Mouse (Mus musculus) gastrocnemius, adult 8-10 months (tissue): ENCODE data around the gene Tmem248. TPM values are rescaled to one million over a fixed set of nuclear protein-coding genes. Genes with fewer than 3 reads are reported as not detected.
"Not testable (repeated sequence)": the region's sequence is repeated elsewhere in the genome, so short reads cannot be mapped to it uniquely, and the experiment has no call there.

Experiments
- DNase-seq, 2 experiments: peaks; one replicate each; pipeline ENCODE4 v3.0.0; 2022; ENCODE audit warnings: low spot score in 2 of 2
- total RNA-seq, 4 experiments: library from RNA; stranded (reverse); gene quantifications; 2 replicates each; pipeline ENCODE4 v1.2.4; 2022

Tmem248 gene
- total RNA-seq, 4 experiments from 2014 or later = 52.7 to 61.0 (median 55.8) TPM

- not testable (repeated sequence) for DNase-seq
These were observed 39.1 kb downstream of the Tmem248 start for GRCm38 (mm10) chr5:130255799-130256525.

- peak; percentile 91 to 93 for DNase-seq
These were observed 39.9 kb downstream of the Tmem248 start for GRCm38 (mm10) chr5:130256678-130257271.

GRCm38 (mm10) chr5:130257303-130257702 is 40.4 kb downstream of the Tmem248 start:
- no peak for DNase-seq

GRCm38 (mm10) chr5:130263454-130263853 is 46.6 kb downstream of the Tmem248 start:
- no peak for DNase-seq

GRCm38 (mm10) chr5:130264433-130265005 is 47.6 kb downstream of the Tmem248 start:
- DNase-seq = no peak

GRCm38 (mm10) chr5:130266651-130267050 is 49.8 kb downstream of the Tmem248 start:
- no peak for DNase-seq

GRCm38 (mm10) chr5:130267316-130267715 is 50.4 kb downstream of the Tmem248 start:
- DNase-seq = no peak

- no peak for DNase-seq
These were observed 52.1 kb downstream of the Tmem248 start for GRCm38 (mm10) chr5:130268976-130269375.

GRCm38 (mm10) chr5:130272344-130272743 is 55.5 kb downstream of the Tmem248 start:
- no peak for DNase-seq

GRCm38 (mm10) chr5:130273046-130273445 is 56.2 kb downstream of the Tmem248 start:
- no peak for DNase-seq

GRCm38 (mm10) chr5:130275509-130275908 is 58.6 kb downstream of the Tmem248 start:
- DNase-seq = no peak

GRCm38 (mm10) chr5:130278011-130278472 is 61.2 kb downstream of the Tmem248 start:
- DNase-seq = no peak

GRCm38 (mm10) chr5:130283079-130283732 is 66.3 kb downstream of the Tmem248 start:
- DNase-seq = no peak

- DNase-seq = no peak
These were observed 71.2 kb downstream of the Tmem248 start for GRCm38 (mm10) chr5:130288106-130288505.

GRCm38 (mm10) chr5:130290242-130290641 is 73.4 kb downstream of the Tmem248 start:
- DNase-seq = no peak

GRCm38 (mm10) chr5:130290775-130291174 is 73.9 kb downstream of the Tmem248 start:
- DNase-seq = no peak

- DNase-seq = no peak
These were observed 76.1 kb downstream of the Tmem248 start for GRCm38 (mm10) chr5:130292976-130293375.

Other genes with a start within 250 kb of the Tmem248 start
- gene Gusb, start 214.0 kb upstream of the Tmem248 start, total RNA-seq = 1 to 10 TPM; 7.2 to 9.1 (median 8.4) TPM
- 10 to 100 TPM in 3 of 4 experiments, 1 to 10 TPM in 1; 8.4 to 16.5 (median 11.7) TPM for gene Asl, start 187.8 kb upstream of the Tmem248 start, total RNA-seq
- gene Crcp, start 187.8 kb upstream of the Tmem248 start, total RNA-seq = 10 to 100 TPM; 18.0 to 22.5 (median 20.7) TPM
- gene Tpst1, start 143.8 kb upstream of the Tmem248 start, total RNA-seq = 1 to 10 TPM; 3.7 to 4.5 (median 4.0) TPM
- 1 to 10 TPM; 2.0 to 4.1 (median 3.5) TPM for gene Kctd7, start 72.2 kb upstream of the Tmem248 start, total RNA-seq
- 100 to 1,000 TPM in 3 of 4 experiments, 10 to 100 TPM in 1; 94.6 to 134 (median 116) TPM for gene Rabgef1, start 45.3 kb upstream of the Tmem248 start, total RNA-seq
- 10 to 100 TPM; 26.8 to 34.1 (median 28.8) TPM for gene Sbds, start 38.4 kb downstream of the Tmem248 start, total RNA-seq
- gene Tyw1, start 38.5 kb downstream of the Tmem248 start, total RNA-seq = 10 to 100 TPM in 2 of 4 experiments, 1 to 10 TPM in 2; 9.6 to 13.8 (median 11.3) TPM
- gene Caln1, start 152.4 kb downstream of the Tmem248 start, total RNA-seq = under 1 TPM in 2 of 4 experiments, not detected in 2; 0.02 to 0.05 TPM
- gene A330070K13Rik, start 167.6 kb downstream of the Tmem248 start, total RNA-seq = not detected